Comparison of ENCODE assay signal across 9 mouse cellular contexts in the genomic region with DNA sequence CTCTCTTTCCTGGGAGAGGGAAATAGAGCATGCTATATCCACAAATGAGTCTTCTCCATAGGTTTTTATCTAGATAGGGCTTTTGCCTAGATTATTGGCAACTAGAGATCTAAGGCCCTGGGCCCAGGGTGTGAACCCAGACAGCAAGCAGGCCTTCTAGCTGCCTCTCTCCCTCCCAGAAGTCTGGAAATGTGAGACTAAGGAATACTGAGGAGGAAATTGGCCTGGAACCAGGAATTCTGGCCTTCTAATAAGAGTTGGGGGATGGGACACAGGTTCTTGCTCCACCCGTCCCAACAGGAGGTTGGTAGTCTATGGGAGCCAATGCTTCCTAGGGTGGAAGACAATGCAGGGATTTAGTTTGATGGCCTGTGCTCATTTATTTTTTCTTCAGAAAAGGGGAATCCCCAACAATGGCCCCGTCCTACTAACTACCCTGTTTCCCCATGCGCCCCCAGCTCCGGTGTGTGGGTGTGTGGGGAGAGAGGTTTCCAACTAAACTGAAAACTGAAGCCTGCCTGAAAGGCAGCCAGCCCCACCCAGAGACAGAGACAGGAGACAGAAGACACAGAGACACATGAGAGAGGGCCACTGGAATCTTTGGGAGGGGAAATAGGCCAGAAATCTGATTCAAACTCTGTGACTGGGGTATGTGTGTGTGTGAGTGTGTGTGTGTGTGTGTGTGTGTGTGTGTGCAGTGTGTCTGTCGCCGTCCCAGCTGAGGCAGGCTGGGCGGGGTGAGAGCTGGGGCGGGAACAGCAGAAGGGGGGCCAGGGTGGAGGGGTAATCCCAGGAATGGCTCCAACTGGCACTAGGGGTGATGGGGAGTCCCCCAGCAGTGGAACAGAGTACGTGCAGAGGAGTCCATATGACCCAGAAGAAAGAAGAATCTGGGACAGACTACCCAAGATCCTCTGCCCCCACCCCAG. TPM values are rescaled to one million over a fixed set of nuclear protein-coding genes. Genes with fewer than 3 reads are reported as not detected.
DNase-seq lines count a peak whose midpoint lies in the region; ATAC-seq and TF ChIP-seq lines count a peak whose summit lies in the region.
"Had no signal": no experiment of that assay in that cellular context is flagged by ENCODE, and none has a peak within 500 bp of the region (broad histone marks: within the 10 kb centered on the region; RNA-seq: fewer than 3 reads in every experiment).

No protein-coding gene starts in this region.

- intact Hi-C loops in gastrocnemius, postnatal 14 days (cut with DNase I; ENCODE audit: low total_unique reads) = no loop called here

- peak overlapping the region; percentile 74 for H3K27ac ChIP-seq in intestine, embryonic 14.5 days (ENCODE audit: low read depth)
- no peak overlapping the region for H3K27ac ChIP-seq in intestine, postnatal 0 days (ENCODE audit: low read depth, low read length)
- H3K27ac ChIP-seq in midbrain, embryonic 12.5 days (replicated peaks) = peak overlapping the region; percentile 94

- H3K36me3 ChIP-seq in intestine, embryonic 14.5 days (ENCODE audit: control insufficient read depth, insufficient read depth, low read length) = no peaks in the 10 kb centered on the region
- no peaks in the 10 kb centered on the region for H3K36me3 ChIP-seq in intestine, postnatal 0 days (ENCODE audit: control insufficient read depth, insufficient read depth)
- H3K36me3 ChIP-seq in midbrain, embryonic 12.5 days = no peaks in the 10 kb centered on the region

- H3K9me3 ChIP-seq in intestine, embryonic 14.5 days (ENCODE audit: control insufficient read depth, low read length) = no peaks in the 10 kb centered on the region
- no peaks in the 10 kb centered on the region for H3K9me3 ChIP-seq in intestine, postnatal 0 days (ENCODE audit: control insufficient read depth)
- H3K9me3 ChIP-seq in midbrain, embryonic 12.5 days = no peaks in the 10 kb centered on the region

- peaks cover 48% of the 10 kb centered on the region for H3K4me1 ChIP-seq in intestine, embryonic 14.5 days (replicated peaks; ENCODE audit: control insufficient read depth, insufficient read depth, low read length)
- peaks cover under 1% of the 10 kb centered on the region; the same call in 1 of the 2 replicates for H3K4me1 ChIP-seq in intestine, postnatal 0 days (replicated peaks; ENCODE audit: control insufficient read depth, insufficient read depth, low read length)
- H3K4me1 ChIP-seq in midbrain, embryonic 12.5 days = peaks cover 90% of the 10 kb centered on the region

- TF ChIP-seq CTCF in intestine, postnatal 0 days (IDR thresholded peaks at IDR 0.05; ENCODE audit: low read depth) = no peak

- H3K27me3 ChIP-seq in intestine, embryonic 14.5 days (replicated peaks; ENCODE audit: control insufficient read depth, insufficient read depth, low read length) = peaks cover 22% of the 10 kb centered on the region
- H3K27me3 ChIP-seq in intestine, postnatal 0 days (replicated peaks; ENCODE audit: control insufficient read depth, insufficient read depth, low read length) = peaks cover 28% of the 10 kb centered on the region
- peaks cover 26% of the 10 kb centered on the region for H3K27me3 ChIP-seq in midbrain, embryonic 12.5 days

- H3K9ac ChIP-seq in intestine, embryonic 14.5 days (ENCODE audit: low read length) = no peak overlapping the region
- H3K9ac ChIP-seq in intestine, postnatal 0 days (ENCODE audit: low read depth, low read length) = no peak overlapping the region
- H3K9ac ChIP-seq in midbrain, embryonic 12.5 days (replicated peaks) = peak overlapping the region; percentile 15; the same call in 1 of the 2 replicates

- H3K4me2 ChIP-seq in intestine, embryonic 14.5 days (ENCODE audit: low read length) = peak overlapping the region; percentile 31
- H3K4me2 ChIP-seq in intestine, postnatal 0 days (replicated peaks; ENCODE audit: low read depth) = no peak overlapping the region
- peak overlapping the region; percentile 99 for H3K4me2 ChIP-seq in midbrain, embryonic 12.5 days (replicated peaks)

- DNase-seq in intestine, embryonic 14.5 days (ENCODE audit: low spot score) = no peak
- DNase-seq in ZHBTc4 (ENCODE audit: low read depth, low spot score) = peak; percentile 26
- DNase-seq in gastrocnemius, postnatal 14 days = peak; percentile 63
- no peak for DNase-seq in testis, postnatal 10 days (ENCODE audit: low spot score)
- DNase-seq in B cell, adult 2 months = no peak
- DNase-seq in kidney, postnatal 36 days = no peak

- WGBS in intestine, embryonic 14.5 days = 37% methylated on average over 9 of the region's 9 CpGs
- WGBS in intestine, postnatal 0 days = 38% methylated on average over 9 of the region's 9 CpGs
- 12% methylated on average over 9 of the region's 9 CpGs for whole genome bisulfite sequencing in midbrain, embryonic 12.5 days

- ATAC-seq in intestine, embryonic 14.5 days (replicated peaks; ENCODE audit: low FRiP score, low TSS enrichment, low read depth) = no peak
- ATAC-seq in intestine, postnatal 0 days = no peak
- ATAC-seq in midbrain, embryonic 12.5 days (ENCODE audit: low FRiP score, low read depth) = 0 out of 2 replicates have a peak, but pooled peaks have one; percentile 1

- no peak overlapping the region for H3K4me3 ChIP-seq in intestine, embryonic 14.5 days (ENCODE audit: low read depth, low read length)
- H3K4me3 ChIP-seq in intestine, postnatal 0 days (ENCODE audit: low read depth, low read length) = no peak overlapping the region
- peak overlapping the region; percentile 13; the same call in 1 of the 2 replicates for H3K4me3 ChIP-seq in midbrain, embryonic 12.5 days

RNA-seq across cellular contexts. Expression of a gene that starts 4.6 kb away (rescaled TPM):
- 11.1 and 11.5 TPM in 2 replicates for polyA plus RNA-seq in intestine, embryonic 14.5 days (2014; fragmentation: Nextera tagmentation; extraction: Ambion mirVana)
- 1.2 and 1.4 TPM in 2 replicates for polyA plus RNA-seq in intestine, postnatal 0 days (2015; fragmentation: Nextera tagmentation; extraction: Ambion mirVana)
- 1 to 10 TPM; 4.9 to 6.1 TPM for total RNA-seq in gastrocnemius, postnatal 14 days (2021)
- polyA plus RNA-seq in midbrain, embryonic 12.5 days (2016; fragmentation: Nextera tagmentation; extraction: Ambion mirVana) = 16.2 and 16.5 TPM in 2 replicates

RNA-seq across cellular contexts. Expression of a gene that starts 16.6 kb away (rescaled TPM):
- 0.08 and 0.24 TPM in 2 replicates for polyA plus RNA-seq in intestine, embryonic 14.5 days (2014; fragmentation: Nextera tagmentation; extraction: Ambion mirVana)
- not detected in 2 replicates for polyA plus RNA-seq in intestine, postnatal 0 days (2015; fragmentation: Nextera tagmentation; extraction: Ambion mirVana)
- not detected for total RNA-seq in gastrocnemius, postnatal 14 days (2021)
- 0.36 TPM in 1 of 2 replicates, not detected in the other for polyA plus RNA-seq in midbrain, embryonic 12.5 days (2016; fragmentation: Nextera tagmentation; extraction: Ambion mirVana)
- polyA plus RNA-seq: liver, embryonic 16.5 days had no signal

RNA-seq across cellular contexts. Expression of a gene that starts 30.4 kb away (rescaled TPM):
- polyA plus RNA-seq in intestine, embryonic 14.5 days (2014; fragmentation: Nextera tagmentation; extraction: Ambion mirVana) = 1.8 TPM in 2 replicates
- polyA plus RNA-seq in intestine, postnatal 0 days (2015; fragmentation: Nextera tagmentation; extraction: Ambion mirVana) = 0.55 and 1.0 TPM in 2 replicates
- under 1 TPM; 0.09 to 0.25 TPM for total RNA-seq in gastrocnemius, postnatal 14 days (2021)
- 0.47 and 0.68 TPM in 2 replicates for polyA plus RNA-seq in midbrain, embryonic 12.5 days (2016; fragmentation: Nextera tagmentation; extraction: Ambion mirVana)

RNA-seq across cellular contexts. Expression of a gene that starts 52.1 kb away (rescaled TPM):
- polyA plus RNA-seq in intestine, embryonic 14.5 days (2014; fragmentation: Nextera tagmentation; extraction: Ambion mirVana) = 1.8 and 2.5 TPM in 2 replicates
- polyA plus RNA-seq in intestine, postnatal 0 days (2015; fragmentation: Nextera tagmentation; extraction: Ambion mirVana) = 0.94 and 1.7 TPM in 2 replicates
- total RNA-seq in gastrocnemius, postnatal 14 days (2021) = under 1 TPM in 1 of 2 experiments, not detected in 1; 0.13 TPM
- polyA plus RNA-seq in midbrain, embryonic 12.5 days (2016; fragmentation: Nextera tagmentation; extraction: Ambion mirVana) = 2.9 and 4.9 TPM in 2 replicates
- polyA plus RNA-seq: liver, embryonic 16.5 days had no signal

Comparison
In these comparisons a context has a peak if more than half of its experiments do, and no peak if none do; other contexts are left out.
1. DNase-seq: peak in ZHBTc4 (single experiment) and gastrocnemius, postnatal 14 days (single experiment); none in intestine, embryonic 14.5 days (single experiment), testis, postnatal 10 days (single experiment), B cell, adult 2 months (0 of 2) and kidney, postnatal 36 days (0 of 2).